Mouse (Mus musculus): Measurements from ENCODE around the gene Lpar1.

DNA sequence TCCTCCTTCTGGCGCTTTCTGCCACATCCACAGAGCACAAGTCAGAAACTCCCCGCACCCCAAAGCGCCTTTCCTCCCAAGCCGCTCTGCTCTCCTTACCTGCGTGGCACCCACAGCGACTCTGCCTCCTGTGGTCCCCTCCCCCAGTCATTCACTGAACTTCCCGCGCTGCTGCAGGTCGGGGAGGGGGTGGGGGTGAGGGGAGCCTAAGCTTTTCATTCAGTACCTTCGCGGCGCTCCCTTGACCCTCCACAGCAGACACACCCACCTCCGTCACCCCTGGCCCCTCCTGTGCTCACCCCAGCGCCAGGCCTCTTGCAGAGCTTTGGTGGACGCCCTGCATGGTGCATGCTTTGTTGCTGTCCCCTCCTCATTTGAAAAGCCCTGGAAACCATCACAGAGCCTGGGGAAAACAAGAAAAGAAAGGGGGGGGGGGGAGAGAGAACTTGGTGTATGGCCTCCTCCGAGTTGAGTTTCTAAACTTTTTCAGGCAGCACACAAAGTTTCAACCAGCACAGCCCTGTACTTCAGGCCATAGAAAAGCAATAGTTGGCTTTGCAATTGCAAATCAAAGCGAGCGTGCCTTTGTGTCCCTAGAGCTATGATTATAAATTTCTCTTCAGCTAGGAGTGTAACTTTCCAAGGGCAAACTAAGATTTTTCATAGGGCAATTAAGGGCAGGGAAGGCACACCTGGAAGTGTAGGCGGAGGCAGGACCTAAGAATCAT is at the start of gene Lpar1:
- TF ChIP-seq CTCF (IDR thresholded peaks at IDR 0.05; ENCODE audit: low read depth) = no peak
- no peak for TF ChIP-seq EP300 (IDR thresholded peaks at IDR 0.05; ENCODE audit: low read depth)
